Mouse (Mus musculus): Measurements from ENCODE around the gene Gm11114. TPM values are rescaled to one million over a fixed set of nuclear protein-coding genes. Genes with fewer than 3 reads are reported as not detected.

The Gm11114 gene
- not detected in 2 replicates for polyA plus RNA-seq (2012; rRNA removed)

GRCm38 (mm10) chr9:85312473-85312872 lies at the start of gene Gm11114:
Gene Gm11114 (plus strand): TSS chr9:85312773.

GRCm38 (mm10) chr9:85327242-85328211 lies 15.0 kb downstream of the Gm11114 start, which contains the start of gene Tent5a:
Gene Tent5a (minus strand): TSS chr9:85327348.

Other genes starting within 250 kb of the Gm11114 start
- gene Tent5a, start 14.6 kb downstream of the Gm11114 start, polyA plus RNA-seq (2012; rRNA removed): 7.4 and 7.7 TPM in 2 replicates

All from ovary, adult 2 months (tissue).